ENCODE assay signal across 18 mouse cellular contexts in the genomic region with DNA sequence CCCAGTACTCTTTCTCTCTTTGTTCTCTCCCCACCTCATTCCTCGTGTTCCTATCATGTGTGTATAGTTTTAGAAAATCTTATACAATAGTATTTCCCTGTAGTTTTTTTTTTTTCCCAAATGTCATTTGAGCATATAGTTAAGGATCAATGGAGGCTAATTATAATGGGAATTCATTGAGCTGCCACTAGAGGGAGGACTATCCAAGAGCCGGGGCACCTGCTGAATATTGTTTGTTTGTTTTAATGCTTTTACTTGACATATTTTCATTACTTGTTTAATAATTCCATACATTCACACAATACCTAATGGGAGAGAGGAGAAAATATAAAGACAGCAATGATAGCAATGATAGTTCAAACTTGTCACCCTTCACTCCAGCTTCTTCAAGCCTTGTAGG.
DNase-seq lines count a peak whose midpoint lies in the region; ATAC-seq lines count a peak whose summit lies in the region.
"Had no signal": no experiment of that assay in that cellular context is flagged by ENCODE, and none has a peak within 500 bp of the region (broad histone marks: within the 10 kb centered on the region; RNA-seq: fewer than 3 reads in every experiment).

No protein-coding gene starts in this region.

- peak; percentile 22 for DNase-seq in forebrain, embryonic 14.5 days (ENCODE audit: low spot score)
- peak; percentile 2 for DNase-seq in kidney, postnatal 14 days
- peak; percentile 4 for DNase-seq in 3T3-L1 (ENCODE audit: low read depth, low spot score)
- peak; percentile 3 for DNase-seq in NIH3T3 (ENCODE audit: low read depth)
- DNase-seq in MN1 (ENCODE audit: low spot score), result no peak
- DNase-seq in layer of hippocampus, postnatal 25 days (ENCODE audit: extremely low spot score in 1 of 2, low spot score in 1 of 2), result no peak
- DNase-seq: adrenal gland, adult 8-10 months; cerebellum, postnatal 14 days; heart, postnatal 14 days; kidney, postnatal 4 days; lung, postnatal 14 days; thymus, postnatal 36 days had no signal

- H3K9me3 ChIP-seq in forebrain, embryonic 14.5 days (replicated peaks; ENCODE audit: control insufficient read depth, low read length), result no peaks in the 10 kb centered on the region
- no peaks in the 10 kb centered on the region for H3K9me3 ChIP-seq in forebrain, embryonic 12.5 days
- H3K9me3 ChIP-seq in kidney, embryonic 16.5 days (ENCODE audit: low read length), result no peaks in the 10 kb centered on the region
- H3K9me3 ChIP-seq: embryonic facial prominence, embryonic 13.5 days; forebrain, embryonic 10.5 days; limb, embryonic 15.5 days; midbrain, embryonic 12.5 days had no signal

- H3K36me3 ChIP-seq in forebrain, embryonic 14.5 days (ENCODE audit: control insufficient read depth, insufficient read depth, low read length), result no peaks in the 10 kb centered on the region
- no peaks in the 10 kb centered on the region for H3K36me3 ChIP-seq in forebrain, embryonic 12.5 days (replicated peaks)
- H3K36me3 ChIP-seq in kidney, embryonic 16.5 days (ENCODE audit: insufficient read depth, low read length), result no peaks in the 10 kb centered on the region
- H3K36me3 ChIP-seq: embryonic facial prominence, embryonic 13.5 days; forebrain, embryonic 10.5 days; limb, embryonic 15.5 days; midbrain, embryonic 12.5 days had no signal

- H3K4me1 ChIP-seq in forebrain, embryonic 14.5 days (ENCODE audit: control insufficient read depth, insufficient read depth, low read length), result no peaks in the 10 kb centered on the region
- no peaks in the 10 kb centered on the region for H3K4me1 ChIP-seq in forebrain, embryonic 12.5 days
- H3K4me1 ChIP-seq in kidney, embryonic 16.5 days (ENCODE audit: insufficient read depth, low read length), result no peaks in the 10 kb centered on the region
- H3K4me1 ChIP-seq: embryonic facial prominence, embryonic 13.5 days; forebrain, embryonic 10.5 days; limb, embryonic 15.5 days; midbrain, embryonic 12.5 days had no signal

- WGBS in forebrain, embryonic 14.5 days, result 61% methylated on average over 2 of the region's 2 CpGs
- 59% methylated on average over 2 of the region's 2 CpGs for WGBS in forebrain, embryonic 12.5 days
- 49% methylated on average over 2 of the region's 2 CpGs for WGBS in kidney, embryonic 16.5 days

- no peak for ATAC-seq in forebrain, embryonic 14.5 days
- ATAC-seq in forebrain, embryonic 12.5 days (ENCODE audit: low FRiP score), result no peak
- ATAC-seq in kidney, embryonic 16.5 days (ENCODE audit: low FRiP score, low TSS enrichment), result no peak

- no peak overlapping the region for H3K9ac ChIP-seq in forebrain, embryonic 14.5 days (ENCODE audit: low read length)
- no peak overlapping the region for H3K9ac ChIP-seq in forebrain, embryonic 12.5 days
- H3K9ac ChIP-seq in kidney, embryonic 16.5 days (replicated peaks; ENCODE audit: low read length), result no peak overlapping the region
- H3K9ac ChIP-seq: embryonic facial prominence, embryonic 13.5 days; limb, embryonic 15.5 days; midbrain, embryonic 12.5 days had no signal

- H3K27me3 ChIP-seq in forebrain, embryonic 14.5 days (replicated peaks; ENCODE audit: control insufficient read depth, insufficient read depth, low read length), result no peaks in the 10 kb centered on the region
- H3K27me3 ChIP-seq in forebrain, embryonic 12.5 days, result no peaks in the 10 kb centered on the region
- no peaks in the 10 kb centered on the region for H3K27me3 ChIP-seq in kidney, embryonic 16.5 days (ENCODE audit: insufficient read depth, low read length)
- H3K27me3 ChIP-seq: embryonic facial prominence, embryonic 13.5 days; limb, embryonic 15.5 days; midbrain, embryonic 12.5 days had no signal

- H3K4me2 ChIP-seq in forebrain, embryonic 14.5 days (ENCODE audit: low read length), result no peak overlapping the region
- no peak overlapping the region for H3K4me2 ChIP-seq in forebrain, embryonic 12.5 days
- no peak overlapping the region for H3K4me2 ChIP-seq in kidney, embryonic 16.5 days (replicated peaks; ENCODE audit: low read depth, low read length)
- H3K4me2 ChIP-seq: embryonic facial prominence, embryonic 13.5 days; limb, embryonic 15.5 days; midbrain, embryonic 12.5 days had no signal

- no peak overlapping the region for H3K27ac ChIP-seq in forebrain, embryonic 14.5 days (ENCODE audit: low read depth, low read length)
- no peak overlapping the region for H3K27ac ChIP-seq in forebrain, embryonic 12.5 days
- no peak overlapping the region for H3K27ac ChIP-seq in kidney, embryonic 16.5 days (ENCODE audit: low read length)
- H3K27ac ChIP-seq: embryonic facial prominence, embryonic 13.5 days; forebrain, embryonic 10.5 days; limb, embryonic 15.5 days; midbrain, embryonic 12.5 days had no signal

- no peak overlapping the region for H3K4me3 ChIP-seq in forebrain, embryonic 14.5 days (ENCODE audit: low read depth, low read length)
- H3K4me3 ChIP-seq in forebrain, embryonic 12.5 days (replicated peaks), result no peak overlapping the region
- no peak overlapping the region for H3K4me3 ChIP-seq in kidney, embryonic 16.5 days (ENCODE audit: low read length)
- H3K4me3 ChIP-seq: embryonic facial prominence, embryonic 13.5 days; forebrain, embryonic 10.5 days; limb, embryonic 15.5 days; midbrain, embryonic 12.5 days had no signal

Comparison
In these comparisons a context has a peak if more than half of its experiments do, and no peak if none do; other contexts are left out.
1. DNase-seq: peak in forebrain, embryonic 14.5 days (single experiment), kidney, postnatal 14 days (single experiment), 3T3-L1 (single experiment) and NIH3T3 (single experiment); none in MN1 (single experiment) and layer of hippocampus, postnatal 25 days (0 of 2).